Mouse (Mus musculus): ENCODE results near the gene Dgkb. TPM values are rescaled to one million over a fixed set of nuclear protein-coding genes. Genes with fewer than 3 reads are reported as not detected.

Gene Dgkb
- polyA plus RNA-seq, 1 experiment from 2014 or later, result 6.2 TPM

DNA sequence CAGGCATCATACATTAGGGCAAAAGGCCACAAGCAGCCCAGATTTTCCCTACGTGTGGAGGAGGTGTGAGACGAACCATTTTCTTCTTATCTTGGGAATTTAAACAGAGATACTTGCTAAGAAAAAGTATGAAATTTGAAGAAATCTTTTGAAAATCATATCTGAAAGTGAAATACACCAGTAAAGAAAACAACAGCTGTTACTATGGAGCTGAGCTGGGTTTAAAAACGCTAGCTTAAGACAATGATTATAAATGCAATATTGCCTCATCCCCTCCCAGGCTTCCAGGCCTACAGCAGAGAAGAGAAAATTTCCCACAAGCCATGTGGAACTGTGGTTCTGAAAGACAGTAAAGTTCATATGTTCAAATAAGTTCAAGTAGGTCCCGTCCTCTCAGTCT, 582.6 kb downstream of the Dgkb start:
- H3K27ac ChIP-seq, result no peak overlapping the region
- no peaks in the 10 kb centered on the region for H3K4me1 ChIP-seq (replicated peaks)
- no peaks in the 10 kb centered on the region for H3K27me3 ChIP-seq (replicated peaks)
- H3K36me3 ChIP-seq, result no peaks in the 10 kb centered on the region
- no peak overlapping the region for H3K9ac ChIP-seq
- no peak overlapping the region for H3K4me2 ChIP-seq (replicated peaks)
- H3K4me3 ChIP-seq (replicated peaks), result no peak overlapping the region
- H3K9me3 ChIP-seq, result no peaks in the 10 kb centered on the region
- WGBS, result 66% methylated on average over 4 of the region's 4 CpGs
- no peak for ATAC-seq

- 73% methylated on average over 10 of the region's 10 CpGs for WGBS
- H3K36me3 ChIP-seq, result no peaks in the 10 kb centered on the region
Observed at GRCm38 (mm10) chr12:38435364-38436130, 618.0 kb downstream of the Dgkb start.

GRCm38 (mm10) chr12:38436131-38436436, 618.6 kb downstream of the Dgkb start:
- H3K4me1 ChIP-seq (replicated peaks), result no peaks in the 10 kb centered on the region
- no peak overlapping the region for H3K9ac ChIP-seq
- no peaks in the 10 kb centered on the region for H3K27me3 ChIP-seq (replicated peaks)
- no peak overlapping the region for H3K27ac ChIP-seq
- ATAC-seq, result no peak
- WGBS, result 80% methylated on average over 1 of the region's 1 CpGs
- H3K4me2 ChIP-seq (replicated peaks), result no peak overlapping the region
- H3K36me3 ChIP-seq, result no peaks in the 10 kb centered on the region
- no peak overlapping the region for H3K4me3 ChIP-seq (replicated peaks)
- no peaks in the 10 kb centered on the region for H3K9me3 ChIP-seq

More at GRCm38 (mm10) chr12:38435364-38436130, 618.0 kb downstream of the Dgkb start:
- ATAC-seq, result no peak
- H3K27me3 ChIP-seq (replicated peaks), result no peaks in the 10 kb centered on the region
- H3K27ac ChIP-seq, result no peak overlapping the region
- no peak overlapping the region for H3K4me3 ChIP-seq (replicated peaks)
- no peak overlapping the region for H3K4me2 ChIP-seq (replicated peaks)
- H3K9ac ChIP-seq, result no peak overlapping the region
- no peaks in the 10 kb centered on the region for H3K4me1 ChIP-seq (replicated peaks)
- H3K9me3 ChIP-seq, result no peaks in the 10 kb centered on the region

GRCm38 (mm10) chr12:38450323-38451087, 633.0 kb downstream of the Dgkb start:
- Histone ChIP-seq H3K27ac (no peak overlapping the region), H3K4me2 (replicated peaks) (no peak overlapping the region), H3K9ac (no peak overlapping the region), H3K36me3 (no peaks in the 10 kb centered on the region), H3K4me1 (replicated peaks) (no peaks in the 10 kb centered on the region), H3K9me3 (no peaks in the 10 kb centered on the region), H3K4me3 (replicated peaks) (no peak overlapping the region), H3K27me3 (replicated peaks) (no peaks in the 10 kb centered on the region)
- ATAC-seq, result no peak
- 74% methylated on average over 7 of the region's 7 CpGs for WGBS

GRCm38 (mm10) chr12:38451677-38452076, 634.2 kb downstream of the Dgkb start:
- Histone ChIP-seq H3K9me3 (no peaks in the 10 kb centered on the region), H3K9ac (no peak overlapping the region), H3K4me2 (replicated peaks) (no peak overlapping the region), H3K27ac (no peak overlapping the region), H3K27me3 (replicated peaks) (no peaks in the 10 kb centered on the region), H3K36me3 (no peaks in the 10 kb centered on the region), H3K4me1 (replicated peaks) (no peaks in the 10 kb centered on the region), H3K4me3 (replicated peaks) (no peak overlapping the region)
- no peak for ATAC-seq
- WGBS, result 88% methylated on average over 3 of the region's 3 CpGs

DNA sequence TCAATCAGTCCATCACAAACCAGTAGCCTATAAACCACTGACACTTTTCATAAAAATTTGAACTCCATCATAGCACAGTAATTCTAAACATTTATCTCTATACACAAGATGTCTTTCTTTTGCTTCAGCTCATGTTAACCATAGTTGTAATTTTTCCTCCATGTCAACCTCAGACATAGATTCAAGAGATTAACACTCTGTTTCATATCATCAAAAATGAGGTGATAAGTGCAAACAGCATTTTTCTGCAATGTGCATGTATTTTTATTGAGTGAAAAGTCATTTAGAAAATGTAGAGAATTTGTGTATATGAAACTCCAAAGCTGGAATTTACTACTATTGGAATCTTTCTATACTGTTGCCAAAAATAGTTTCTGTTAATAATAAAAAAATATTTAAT, 650.7 kb downstream of the Dgkb start:
- ATAC-seq, result no peak
- H3K4me1 ChIP-seq (replicated peaks), result no peaks in the 10 kb centered on the region
- no peak overlapping the region for H3K27ac ChIP-seq
- no peak overlapping the region for H3K4me2 ChIP-seq (replicated peaks)
- no peaks in the 10 kb centered on the region for H3K27me3 ChIP-seq (replicated peaks)
- no peaks in the 10 kb centered on the region for H3K9me3 ChIP-seq
- no peaks in the 10 kb centered on the region for H3K36me3 ChIP-seq
- H3K4me3 ChIP-seq (replicated peaks), result no peak overlapping the region
- H3K9ac ChIP-seq, result no peak overlapping the region

DNA sequence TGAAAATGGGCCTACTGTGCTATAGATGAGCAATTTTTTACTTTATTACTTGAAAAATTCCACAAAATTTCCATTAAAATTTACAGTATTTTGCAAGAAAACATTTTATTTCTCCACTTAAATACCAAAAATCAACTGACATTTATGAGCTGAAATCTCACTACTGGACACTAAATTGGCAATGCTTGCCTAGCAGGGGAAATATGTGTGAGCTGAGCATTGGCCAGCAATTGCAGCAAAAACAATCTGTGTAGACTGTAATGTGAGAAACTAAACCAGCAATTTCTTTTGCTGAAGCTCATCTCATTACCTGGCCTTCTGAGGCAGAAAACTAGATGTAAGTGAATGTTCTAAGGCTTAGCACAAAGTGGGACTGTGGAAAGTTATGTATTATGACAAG, 651.1 kb downstream of the Dgkb start:
- Histone ChIP-seq H3K4me2 (replicated peaks) (no peak overlapping the region), H3K27me3 (replicated peaks) (no peaks in the 10 kb centered on the region), H3K9ac (no peak overlapping the region), H3K4me3 (replicated peaks) (no peak overlapping the region), H3K9me3 (no peaks in the 10 kb centered on the region), H3K36me3 (no peaks in the 10 kb centered on the region), H3K4me1 (replicated peaks) (no peaks in the 10 kb centered on the region), H3K27ac (no peak overlapping the region)
- no peak for ATAC-seq

DNA sequence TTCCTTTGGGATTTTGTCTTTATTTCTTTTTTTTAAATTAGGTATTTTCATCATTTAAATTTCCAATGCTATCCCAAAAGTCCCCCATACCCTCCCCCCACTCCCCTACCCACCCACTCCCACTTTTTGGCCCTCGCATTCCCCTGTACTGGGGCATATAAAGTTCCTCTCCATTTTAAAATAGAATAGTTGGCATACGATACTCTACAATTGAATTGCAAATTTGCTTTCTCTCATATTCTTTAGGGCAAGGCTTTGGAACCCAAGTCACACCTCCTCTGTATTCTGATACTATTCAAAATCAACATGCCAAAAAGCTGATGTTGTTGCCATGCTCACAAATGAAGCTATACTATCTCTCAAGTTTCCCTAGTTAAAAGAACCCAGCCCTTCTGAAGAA, 679.7 kb downstream of the Dgkb start:
- WGBS, result 94% methylated on average over 2 of the region's 2 CpGs
- H3K4me2 ChIP-seq (replicated peaks), result no peak overlapping the region

GRCm38 (mm10) chr12:38500931-38501330, 683.4 kb downstream of the Dgkb start:
- Histone ChIP-seq H3K9ac (no peak overlapping the region), H3K36me3 (no peaks in the 10 kb centered on the region), H3K4me1 (replicated peaks) (no peaks in the 10 kb centered on the region), H3K4me2 (replicated peaks) (no peak overlapping the region), H3K9me3 (no peaks in the 10 kb centered on the region), H3K27ac (no peak overlapping the region), H3K4me3 (replicated peaks) (no peak overlapping the region), H3K27me3 (replicated peaks) (no peaks in the 10 kb centered on the region)
- no peak for ATAC-seq
- 70% methylated on average over 3 of the region's 3 CpGs for WGBS

More for the DNA sequence above, 679.7 kb downstream of the Dgkb start:
- no peak for ATAC-seq
- Histone ChIP-seq H3K27me3 (replicated peaks) (no peaks in the 10 kb centered on the region), H3K4me3 (replicated peaks) (no peak overlapping the region), H3K4me1 (replicated peaks) (no peaks in the 10 kb centered on the region), H3K36me3 (no peaks in the 10 kb centered on the region), H3K27ac (no peak overlapping the region), H3K9ac (no peak overlapping the region), H3K9me3 (no peaks in the 10 kb centered on the region)

DNA sequence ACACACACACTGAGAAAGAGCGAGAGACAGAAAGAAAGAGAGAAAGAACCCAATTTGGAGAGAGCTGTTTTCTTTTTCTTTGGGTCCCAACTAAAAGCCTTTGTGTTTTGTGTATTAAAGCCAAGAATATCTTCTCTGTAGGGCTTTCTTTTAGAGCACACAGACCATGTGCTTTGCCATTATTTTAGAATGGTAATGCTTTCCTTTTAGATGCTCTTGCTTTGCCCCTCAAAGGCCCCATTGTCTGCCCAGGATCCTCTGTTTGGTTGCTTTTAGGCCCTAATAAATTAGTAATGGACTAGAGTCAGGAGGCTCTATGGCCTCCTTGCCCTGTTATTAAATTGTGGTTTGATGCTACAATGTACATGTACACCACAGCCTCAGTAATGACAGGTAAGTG, 690.7 kb downstream of the Dgkb start:
- Histone ChIP-seq H3K9me3 (no peaks in the 10 kb centered on the region), H3K9ac (no peak overlapping the region), H3K27me3 (replicated peaks) (no peaks in the 10 kb centered on the region), H3K4me1 (replicated peaks) (no peaks in the 10 kb centered on the region), H3K27ac (no peak overlapping the region), H3K36me3 (no peaks in the 10 kb centered on the region), H3K4me3 (replicated peaks) (no peak overlapping the region), H3K4me2 (replicated peaks) (no peak overlapping the region)
- WGBS, result 88% methylated on average over 1 of the region's 1 CpGs
- no peak for ATAC-seq

GRCm38 (mm10) chr12:38545431-38545830, 727.9 kb downstream of the Dgkb start:
- 67% methylated on average over 4 of the region's 4 CpGs for WGBS
- Histone ChIP-seq H3K27me3 (replicated peaks) (no peaks in the 10 kb centered on the region), H3K9ac (no peak overlapping the region), H3K4me3 (replicated peaks) (no peak overlapping the region), H3K36me3 (no peaks in the 10 kb centered on the region), H3K9me3 (no peaks in the 10 kb centered on the region), H3K4me1 (replicated peaks) (no peaks in the 10 kb centered on the region), H3K27ac (no peak overlapping the region), H3K4me2 (replicated peaks) (no peak overlapping the region)
- ATAC-seq, result no peak

DNA sequence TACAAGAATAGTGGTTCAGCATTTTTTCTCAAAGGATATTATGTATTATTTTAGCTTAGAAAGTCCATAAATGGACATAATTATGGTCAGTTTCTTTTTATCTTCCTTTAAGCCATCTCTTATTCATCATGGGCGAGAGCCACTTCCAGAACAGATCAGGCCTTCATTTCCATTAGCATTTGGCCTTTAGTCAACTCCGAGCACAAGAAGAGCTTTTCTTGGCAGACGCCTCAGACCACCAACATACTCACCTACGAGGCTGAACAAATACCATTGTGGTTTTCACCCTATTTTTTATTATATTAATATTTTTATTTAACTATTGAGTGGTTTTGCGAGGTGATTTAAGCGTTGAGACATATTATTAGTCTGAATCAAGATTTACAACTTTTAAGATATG, 759.6 kb downstream of the Dgkb start:
- H3K4me1 ChIP-seq (replicated peaks), result no peaks in the 10 kb centered on the region
- H3K27me3 ChIP-seq (replicated peaks), result no peaks in the 10 kb centered on the region
- no peaks in the 10 kb centered on the region for H3K9me3 ChIP-seq
- no peak for ATAC-seq
- H3K4me3 ChIP-seq (replicated peaks), result no peak overlapping the region
- H3K36me3 ChIP-seq, result no peaks in the 10 kb centered on the region
- H3K9ac ChIP-seq, result no peak overlapping the region
- no peak overlapping the region for H3K27ac ChIP-seq
- WGBS, result 65% methylated on average over 6 of the region's 6 CpGs
- no peak overlapping the region for H3K4me2 ChIP-seq (replicated peaks)

Measured in intestine, embryonic 15.5 days (tissue).